Mouse (Mus musculus): ENCODE measurements at regions not wholly inside any gene's neighbourhood (a gene's known extent, or its start where the extent isn't known, plus 50 kb on each side); places are given as distances from the start of the nearest gene placed in this dataset.

DNA sequence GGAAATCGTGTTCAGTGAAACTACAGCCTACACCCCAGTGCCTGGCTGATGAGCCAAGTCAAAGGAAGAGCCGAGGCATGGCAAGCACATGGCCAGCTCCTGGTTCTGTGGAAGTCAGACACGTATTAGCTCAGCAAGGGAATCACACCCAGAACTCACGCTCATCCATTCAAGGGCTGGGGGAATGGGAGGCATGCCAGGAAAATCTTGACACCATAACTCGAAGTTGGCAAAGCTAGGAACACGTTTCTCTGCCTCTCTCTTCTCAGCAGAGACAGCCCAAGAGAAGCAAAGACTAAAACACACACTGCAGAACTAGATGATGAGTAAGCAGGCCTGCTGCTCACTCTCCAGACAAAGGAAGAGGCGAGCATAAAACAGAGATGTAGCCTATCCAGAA lies 53.5 kb upstream of the Ypel5 start:
- H3K4me3 ChIP-seq = no peak overlapping the region
- peaks cover 5% of the 10 kb centered on the region for H3K27me3 ChIP-seq
- H3K27ac ChIP-seq (replicated peaks) = no peak overlapping the region
- no peaks in the 10 kb centered on the region for H3K4me1 ChIP-seq
- no peak overlapping the region for H3K4me2 ChIP-seq (replicated peaks)
- H3K36me3 ChIP-seq = no peaks in the 10 kb centered on the region
- H3K9me3 ChIP-seq = no peaks in the 10 kb centered on the region
- ATAC-seq (ENCODE audit: low FRiP score, low read depth) = no peak
- 71% methylated on average over 7 of the region's 7 CpGs for WGBS
- no peak overlapping the region for H3K9ac ChIP-seq (replicated peaks)

DNA sequence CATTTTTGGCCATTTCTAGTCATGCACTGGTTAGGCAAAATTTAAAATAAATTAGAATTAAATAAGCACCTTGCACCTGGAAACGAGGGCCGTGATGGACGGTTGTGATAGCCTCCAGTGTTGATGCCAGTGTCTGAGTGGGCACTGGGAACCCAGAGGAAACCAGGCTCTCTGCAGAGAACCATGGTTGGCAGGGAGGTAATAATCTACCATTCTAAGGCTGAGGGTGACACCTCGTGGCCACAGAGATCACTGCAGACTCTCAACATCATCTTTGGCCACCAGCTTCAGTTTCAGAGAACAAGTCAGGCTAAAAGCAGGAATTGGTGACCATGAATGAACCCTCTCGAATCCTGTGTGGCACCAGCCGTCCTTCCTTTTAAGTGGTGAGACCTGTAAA lies 54.5 kb upstream of the Ypel5 start:
- no peaks in the 10 kb centered on the region for H3K36me3 ChIP-seq
- no peaks in the 10 kb centered on the region for H3K9me3 ChIP-seq
- H3K9ac ChIP-seq (replicated peaks) = no peak overlapping the region
- H3K4me1 ChIP-seq = no peaks in the 10 kb centered on the region
- peaks cover 5% of the 10 kb centered on the region for H3K27me3 ChIP-seq
- H3K4me3 ChIP-seq = no peak overlapping the region
- H3K27ac ChIP-seq (replicated peaks) = no peak overlapping the region
- peak; percentile 54; the same call in 1 of the 2 replicates for ATAC-seq (ENCODE audit: low FRiP score, low read depth)
- no peak overlapping the region for H3K4me2 ChIP-seq (replicated peaks)
- WGBS = 26% methylated on average over 6 of the region's 6 CpGs

DNA sequence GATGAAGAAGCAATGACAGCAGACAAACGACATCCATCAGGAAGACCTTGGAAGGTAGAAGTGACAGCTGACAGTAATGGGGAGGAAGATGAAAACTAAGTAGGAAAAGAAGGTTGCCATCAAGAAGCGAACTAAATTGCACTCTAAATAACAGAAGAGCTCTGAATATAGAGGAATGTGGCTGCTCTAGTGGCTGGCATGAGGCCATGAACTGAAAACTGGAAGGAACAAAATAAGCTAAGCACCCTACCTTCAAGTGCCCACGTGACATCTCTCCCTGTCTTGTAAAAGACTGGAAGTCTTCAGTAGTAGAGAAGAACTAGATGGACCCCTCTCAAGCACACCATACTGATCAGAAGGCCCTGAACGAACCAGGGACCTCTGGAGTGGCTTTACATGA lies 68.0 kb upstream of the Ypel5 start:
- H3K4me1 ChIP-seq = no peaks in the 10 kb centered on the region
- 67% methylated on average over 4 of the region's 4 CpGs for WGBS
- no peaks in the 10 kb centered on the region for H3K27me3 ChIP-seq
- no peaks in the 10 kb centered on the region for H3K9me3 ChIP-seq
- no peak overlapping the region for H3K4me2 ChIP-seq (replicated peaks)
- no peak for ATAC-seq (ENCODE audit: low FRiP score, low read depth)
- H3K4me3 ChIP-seq = no peak overlapping the region
- H3K27ac ChIP-seq (replicated peaks) = no peak overlapping the region
- no peaks in the 10 kb centered on the region for H3K36me3 ChIP-seq
- H3K9ac ChIP-seq (replicated peaks) = no peak overlapping the region

DNA sequence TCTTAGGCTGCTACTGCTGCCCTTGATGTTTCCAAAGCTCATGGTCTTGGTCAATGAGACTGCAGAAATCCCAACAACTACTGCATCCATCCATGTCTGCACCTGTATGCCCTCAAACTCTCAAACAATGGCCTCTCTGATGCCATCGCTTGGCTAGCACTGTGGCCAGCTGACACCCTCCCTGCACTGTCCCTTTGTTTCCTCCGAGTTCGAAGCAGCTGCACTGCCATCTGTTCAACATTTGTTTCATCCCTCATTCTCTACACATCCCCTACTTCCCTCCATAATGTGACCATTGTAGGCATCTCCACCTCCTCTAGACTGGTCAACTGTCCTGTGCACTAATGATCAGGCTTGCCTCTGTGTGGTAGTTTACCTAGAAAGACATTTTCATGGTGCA lies 75.3 kb upstream of the Ypel5 start:
- H3K36me3 ChIP-seq = no peaks in the 10 kb centered on the region
- no peaks in the 10 kb centered on the region for H3K4me1 ChIP-seq
- no peak overlapping the region for H3K4me3 ChIP-seq
- H3K27ac ChIP-seq (replicated peaks) = no peak overlapping the region
- no peaks in the 10 kb centered on the region for H3K27me3 ChIP-seq
- H3K9me3 ChIP-seq = no peaks in the 10 kb centered on the region
- 67% methylated on average over 3 of the region's 3 CpGs for whole genome bisulfite sequencing
- no peak for ATAC-seq (ENCODE audit: low FRiP score, low read depth)
- H3K4me2 ChIP-seq (replicated peaks) = no peak overlapping the region
- no peak overlapping the region for H3K9ac ChIP-seq (replicated peaks)

DNA sequence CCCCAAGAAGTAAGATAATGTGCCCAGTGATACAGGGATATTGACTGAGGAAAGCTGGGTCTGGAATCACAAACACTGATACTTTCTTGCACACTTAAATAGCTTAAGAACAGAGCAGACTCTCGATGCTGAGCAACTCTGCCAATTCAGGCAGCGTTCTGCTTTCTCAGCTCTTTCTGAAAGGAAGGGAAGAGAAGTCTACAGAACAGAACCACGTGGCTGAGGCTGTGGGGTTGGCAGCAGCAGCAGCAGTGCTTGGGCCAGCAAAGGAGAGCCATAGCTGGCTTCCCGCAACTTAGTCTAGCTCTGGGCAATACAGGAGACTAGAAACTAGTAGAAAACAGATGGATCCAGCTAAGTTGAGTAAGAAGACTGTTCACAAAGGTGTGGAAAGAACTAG lies 89.8 kb upstream of the Ypel5 start:
- H3K36me3 ChIP-seq = no peaks in the 10 kb centered on the region
- H3K9ac ChIP-seq (replicated peaks) = no peak overlapping the region
- no peaks in the 10 kb centered on the region for H3K4me1 ChIP-seq
- no peak overlapping the region for H3K4me2 ChIP-seq (replicated peaks)
- ATAC-seq (ENCODE audit: low FRiP score, low read depth) = no peak
- no peak overlapping the region for H3K4me3 ChIP-seq
- no peaks in the 10 kb centered on the region for H3K27me3 ChIP-seq
- no peaks in the 10 kb centered on the region for H3K9me3 ChIP-seq
- no peak overlapping the region for H3K27ac ChIP-seq (replicated peaks)
- 69% methylated on average over 4 of the region's 4 CpGs for WGBS

DNA sequence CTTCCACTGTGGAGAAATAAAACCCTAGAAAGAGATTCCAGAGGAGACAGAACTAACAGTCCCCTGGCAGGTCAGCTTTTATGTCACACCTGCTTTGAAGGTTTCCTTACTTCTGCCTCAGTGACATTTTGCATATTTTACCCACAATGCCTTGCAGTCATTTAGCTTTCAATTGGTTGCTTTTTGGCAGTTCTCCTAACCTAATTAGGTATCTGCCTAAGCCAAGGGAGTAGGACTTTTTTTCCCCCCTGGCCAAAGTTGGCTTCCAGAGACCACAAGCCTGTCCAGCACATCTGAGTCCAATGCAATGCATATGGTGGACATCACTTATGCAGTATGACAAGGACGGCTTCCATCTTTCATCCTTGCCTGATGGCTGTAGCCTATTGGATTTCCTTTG lies 103.2 kb upstream of the Ypel5 start:
- no peaks in the 10 kb centered on the region for H3K27me3 ChIP-seq
- ATAC-seq (ENCODE audit: low FRiP score, low read depth) = no peak
- H3K4me1 ChIP-seq = 0 out of 2 replicates have a peak, but pooled peaks cover 2% of the 10 kb centered on the region
- H3K4me2 ChIP-seq (replicated peaks) = no peak overlapping the region
- H3K9ac ChIP-seq (replicated peaks) = no peak overlapping the region
- WGBS = 89% methylated on average over 1 of the region's 1 CpGs
- H3K36me3 ChIP-seq = no peaks in the 10 kb centered on the region
- H3K4me3 ChIP-seq = no peak overlapping the region
- H3K27ac ChIP-seq (replicated peaks) = no peak overlapping the region
- H3K9me3 ChIP-seq = no peaks in the 10 kb centered on the region

DNA sequence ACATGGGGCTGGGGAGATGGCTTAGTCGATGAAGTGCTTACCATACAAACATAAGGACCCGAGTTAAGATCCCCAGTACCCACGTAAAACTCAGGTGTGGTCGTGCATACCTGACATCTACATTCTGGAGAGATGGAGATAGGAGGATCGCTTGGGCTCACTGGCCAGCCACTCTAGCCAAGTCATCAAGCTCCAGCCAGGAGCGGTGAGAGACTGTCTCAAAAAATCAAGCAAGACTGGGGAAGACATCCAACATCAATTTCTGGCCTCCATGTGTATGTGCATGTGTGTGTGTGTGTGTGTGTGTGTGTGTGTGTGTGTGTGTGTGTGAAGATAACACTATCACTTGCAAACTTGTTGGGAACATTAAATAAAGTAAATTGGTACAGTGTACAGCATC lies 104.6 kb upstream of the Ypel5 start:
- H3K27ac ChIP-seq (replicated peaks) = no peak overlapping the region
- WGBS = 90% methylated on average over 6 of the region's 6 CpGs
- no peak overlapping the region for H3K4me2 ChIP-seq (replicated peaks)
- H3K27me3 ChIP-seq = no peaks in the 10 kb centered on the region
- no peak overlapping the region for H3K4me3 ChIP-seq
- H3K9ac ChIP-seq (replicated peaks) = no peak overlapping the region
- H3K9me3 ChIP-seq = no peaks in the 10 kb centered on the region
- no peaks in the 10 kb centered on the region for H3K36me3 ChIP-seq
- ATAC-seq (ENCODE audit: low FRiP score, low read depth) = no peak
- H3K4me1 ChIP-seq = 0 out of 2 replicates have a peak, but pooled peaks cover 2% of the 10 kb centered on the region

DNA sequence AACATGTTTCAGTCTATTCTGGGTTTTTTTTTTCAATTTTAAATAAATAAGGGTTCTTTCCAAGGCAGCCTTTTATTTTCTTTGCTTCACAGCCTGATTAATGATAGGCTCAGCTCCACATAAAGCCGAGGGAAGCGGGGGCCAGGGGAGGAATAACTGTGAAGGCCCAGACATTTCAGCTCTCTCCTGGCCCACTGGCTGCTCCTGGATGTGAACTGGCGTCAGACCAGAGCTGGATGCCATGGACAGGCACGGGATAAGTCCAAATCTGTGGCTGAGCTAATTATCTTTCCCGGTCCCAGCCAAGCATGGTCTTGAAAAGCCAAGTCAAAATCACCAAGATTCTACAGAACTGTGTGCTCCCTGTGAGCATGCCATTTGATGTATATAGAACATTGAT lies 105.1 kb upstream of the Ypel5 start:
- no peak overlapping the region for H3K27ac ChIP-seq (replicated peaks)
- 82% methylated on average over 5 of the region's 5 CpGs for WGBS
- H3K9me3 ChIP-seq = no peaks in the 10 kb centered on the region
- ATAC-seq (ENCODE audit: low FRiP score, low read depth) = no peak
- no peak overlapping the region for H3K9ac ChIP-seq (replicated peaks)
- H3K4me3 ChIP-seq = no peak overlapping the region
- no peaks in the 10 kb centered on the region for H3K27me3 ChIP-seq
- no peak overlapping the region for H3K4me2 ChIP-seq (replicated peaks)
- no peaks in the 10 kb centered on the region for H3K36me3 ChIP-seq
- 0 out of 2 replicates have a peak, but pooled peaks cover 2% of the 10 kb centered on the region for H3K4me1 ChIP-seq

DNA sequence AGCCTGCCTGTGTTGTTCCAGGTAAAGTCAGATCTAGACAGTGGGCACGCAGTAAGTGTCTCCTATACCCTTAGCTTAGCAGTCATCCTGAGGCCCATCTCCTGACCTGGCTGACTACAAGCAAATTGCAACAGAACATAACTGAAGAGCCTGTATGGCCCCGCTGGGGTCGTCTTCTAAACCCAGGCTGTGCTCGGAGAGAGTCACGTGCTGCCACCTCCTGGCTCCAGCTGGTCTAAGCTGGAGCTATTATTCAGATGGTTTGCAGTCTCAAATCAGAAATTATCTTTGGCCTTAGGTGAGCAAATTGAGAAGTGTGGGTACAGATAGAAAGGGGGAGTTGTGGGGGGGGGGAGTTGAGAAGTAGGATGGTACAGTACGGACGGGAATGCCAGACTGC lies 115.5 kb upstream of the Ypel5 start:
- Histone ChIP-seq H3K4me2 (replicated peaks) (no peak overlapping the region), H3K36me3 (no peaks in the 10 kb centered on the region), H3K4me3 (no peak overlapping the region), H3K27ac (replicated peaks) (no peak overlapping the region; the same call in 1 of the 2 replicates), H3K9me3 (no peaks in the 10 kb centered on the region), H3K4me1 (no peaks in the 10 kb centered on the region), H3K9ac (replicated peaks) (no peak overlapping the region), H3K27me3 (no peaks in the 10 kb centered on the region)
- 61% methylated on average over 7 of the region's 7 CpGs for WGBS
- no peak for ATAC-seq (ENCODE audit: low FRiP score, low read depth)

DNA sequence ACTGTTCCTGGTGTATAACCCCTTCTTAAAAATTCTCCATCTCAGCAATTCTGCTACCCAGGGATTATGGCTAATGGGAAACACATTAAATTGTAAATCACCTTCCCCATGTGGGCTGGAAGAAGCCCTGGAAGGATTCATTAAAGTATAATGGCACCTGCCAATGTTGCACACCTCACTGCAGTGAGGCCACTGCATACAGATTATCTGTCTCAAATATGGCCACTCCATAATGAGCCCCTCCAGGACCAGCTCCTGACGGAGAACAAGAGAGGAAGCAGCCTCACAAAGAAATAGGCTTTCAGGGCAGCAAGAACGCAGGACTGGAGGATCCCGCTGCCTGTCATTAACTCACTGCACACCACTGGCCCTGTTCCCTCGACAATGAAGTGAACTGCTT lies 115.2 kb upstream of the Alk start:
- Histone ChIP-seq H3K27me3 (no peaks in the 10 kb centered on the region), H3K9ac (replicated peaks) (no peak overlapping the region), H3K4me3 (no peak overlapping the region), H3K9me3 (no peaks in the 10 kb centered on the region), H3K4me2 (replicated peaks) (no peak overlapping the region), H3K4me1 (no peaks in the 10 kb centered on the region), H3K27ac (replicated peaks) (peak overlapping the region; percentile 20; the same call in 1 of the 2 replicates), H3K36me3 (no peaks in the 10 kb centered on the region)
- peak; percentile 58; the same call in 1 of the 2 replicates for ATAC-seq (ENCODE audit: low FRiP score, low read depth)
- 57% methylated on average over 4 of the region's 4 CpGs for WGBS

DNA sequence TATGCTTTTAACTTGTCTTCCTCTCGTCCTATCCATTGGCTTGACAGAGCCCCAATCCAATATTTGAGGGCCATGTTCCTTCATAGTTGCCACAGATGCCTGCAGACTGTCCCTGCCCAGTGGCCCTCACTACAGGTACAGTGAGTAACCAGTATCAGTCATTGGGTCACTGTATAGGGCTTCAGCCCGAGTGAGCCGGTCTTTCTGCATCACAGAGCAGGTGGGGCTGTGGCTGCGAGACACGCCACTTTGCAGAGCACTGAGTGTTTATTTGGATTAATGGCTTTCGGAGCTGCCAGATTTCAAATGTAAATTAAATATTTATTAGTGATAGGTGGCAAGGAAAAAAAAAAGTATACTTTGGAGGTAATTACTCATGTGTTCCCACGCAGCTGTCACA lies 87.2 kb upstream of the Alk start:
- no peak overlapping the region for H3K27ac ChIP-seq (replicated peaks)
- H3K36me3 ChIP-seq = no peaks in the 10 kb centered on the region
- no peak overlapping the region for H3K9ac ChIP-seq (replicated peaks)
- no peak overlapping the region for H3K4me2 ChIP-seq (replicated peaks)
- H3K9me3 ChIP-seq = no peaks in the 10 kb centered on the region
- no peaks in the 10 kb centered on the region for H3K27me3 ChIP-seq
- WGBS = 84% methylated on average over 7 of the region's 7 CpGs
- no peak overlapping the region for H3K4me3 ChIP-seq
- no peak for ATAC-seq (ENCODE audit: low FRiP score, low read depth)
- no peaks in the 10 kb centered on the region for H3K4me1 ChIP-seq

DNA sequence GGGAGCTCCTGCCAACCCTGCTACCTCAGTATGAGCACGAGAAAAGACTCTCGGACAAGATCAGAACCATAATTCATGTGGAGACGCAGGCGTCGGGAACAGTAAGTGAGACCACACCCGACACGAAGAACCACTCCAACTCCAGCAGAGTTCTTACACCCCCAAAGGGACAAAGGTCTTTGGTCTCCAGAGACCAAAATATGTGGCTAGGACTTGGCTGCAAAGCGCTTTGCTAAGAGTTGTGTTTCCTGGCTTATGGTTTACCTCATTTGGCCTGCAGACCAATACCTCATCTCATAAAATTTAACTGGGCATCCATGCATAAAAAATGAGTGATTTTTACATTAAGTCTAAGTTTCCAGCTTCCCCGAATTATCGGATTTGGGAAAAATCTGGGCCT lies 85.2 kb upstream of the Alk start:
- H3K27me3 ChIP-seq = no peaks in the 10 kb centered on the region
- ATAC-seq (ENCODE audit: low FRiP score, low read depth) = no peak
- H3K36me3 ChIP-seq = no peaks in the 10 kb centered on the region
- H3K9me3 ChIP-seq = no peaks in the 10 kb centered on the region
- H3K9ac ChIP-seq (replicated peaks) = no peak overlapping the region
- H3K4me3 ChIP-seq = no peak overlapping the region
- H3K4me1 ChIP-seq = no peaks in the 10 kb centered on the region
- 93% methylated on average over 10 of the region's 10 CpGs for WGBS
- no peak overlapping the region for H3K27ac ChIP-seq (replicated peaks)
- no peak overlapping the region for H3K4me2 ChIP-seq (replicated peaks)

DNA sequence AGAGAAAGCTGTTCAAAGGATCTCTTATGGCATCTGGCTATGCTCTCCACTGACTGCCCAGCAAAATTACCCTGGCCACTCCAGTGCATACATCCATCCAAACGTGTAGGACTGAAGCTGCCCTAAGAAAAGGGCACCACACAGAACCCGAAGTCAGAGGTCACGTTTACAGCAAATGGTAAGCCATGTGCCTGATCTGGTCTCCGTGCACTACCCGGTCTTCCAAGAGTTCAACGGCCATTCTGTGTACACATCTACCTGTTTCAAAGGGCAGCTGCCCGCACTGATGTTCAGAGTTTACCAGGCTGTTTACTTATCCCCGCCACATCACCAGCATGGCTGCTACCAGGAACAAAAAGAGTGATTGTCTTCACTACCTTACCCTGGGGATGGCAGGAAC lies 84.4 kb upstream of the Alk start:
- H3K27me3 ChIP-seq = no peaks in the 10 kb centered on the region
- H3K4me3 ChIP-seq = no peak overlapping the region
- 86% methylated on average over 8 of the region's 8 CpGs for WGBS
- no peak for ATAC-seq (ENCODE audit: low FRiP score, low read depth)
- no peak overlapping the region for H3K27ac ChIP-seq (replicated peaks)
- no peak overlapping the region for H3K4me2 ChIP-seq (replicated peaks)
- no peaks in the 10 kb centered on the region for H3K9me3 ChIP-seq
- no peak overlapping the region for H3K9ac ChIP-seq (replicated peaks)
- no peaks in the 10 kb centered on the region for H3K36me3 ChIP-seq
- H3K4me1 ChIP-seq = no peaks in the 10 kb centered on the region

Measured in midbrain, embryonic 12.5 days (tissue).